Mouse (Mus musculus): ENCODE results near the gene Rccd1. TPM values are rescaled to one million over a fixed set of nuclear protein-coding genes. Genes with fewer than 3 reads are reported as not detected.

Gene Rccd1
- polyA plus RNA-seq, 1 experiment from 2014 or later: 11.6 TPM

DNA sequence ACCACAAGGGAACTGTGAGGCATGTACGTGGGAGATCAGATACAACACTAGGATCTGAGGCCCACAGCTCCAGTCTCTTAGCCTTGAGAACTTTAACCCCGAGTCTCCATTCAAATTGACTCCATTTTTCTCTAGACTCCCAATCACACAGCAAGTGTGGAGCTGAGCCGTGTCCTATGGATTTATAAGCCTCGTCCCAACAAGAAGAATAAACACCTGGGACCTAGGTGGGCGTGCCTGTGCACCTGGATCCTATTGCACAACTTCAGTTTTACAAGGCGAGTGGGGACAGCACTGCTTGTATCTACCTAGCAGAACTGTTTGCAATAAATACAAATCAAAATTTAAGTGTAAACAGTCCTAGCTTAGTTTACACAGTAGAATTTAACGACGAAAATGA lies 918 bp downstream of the Rccd1 start:
- Histone ChIP-seq H3K9me3 (ENCODE audit: control insufficient read depth, low read length) (no peaks in the 10 kb centered on the region), H3K4me2 (replicated peaks) (peak overlapping the region; percentile 65), H3K27ac (no peak overlapping the region; the same call in 1 of the 2 replicates), H3K36me3 (replicated peaks; ENCODE audit: control insufficient read depth, insufficient read depth) (peaks cover 55% of the 10 kb centered on the region), H3K9ac (peak overlapping the region; percentile 59), H3K27me3 (ENCODE audit: control insufficient read depth, insufficient read depth, low read length) (no peaks in the 10 kb centered on the region), H3K4me1 (replicated peaks; ENCODE audit: control insufficient read depth, insufficient read depth, low read length) (peaks cover 12% of the 10 kb centered on the region), H3K4me3 (replicated peaks; ENCODE audit: low read length) (peak overlapping the region; percentile 46)
- DNase-seq (ENCODE audit: low spot score) (no peak), ATAC-seq (ENCODE audit: low FRiP score) (no peak)
- WGBS: 24% methylated on average over 8 of the region's 8 CpGs

DNA sequence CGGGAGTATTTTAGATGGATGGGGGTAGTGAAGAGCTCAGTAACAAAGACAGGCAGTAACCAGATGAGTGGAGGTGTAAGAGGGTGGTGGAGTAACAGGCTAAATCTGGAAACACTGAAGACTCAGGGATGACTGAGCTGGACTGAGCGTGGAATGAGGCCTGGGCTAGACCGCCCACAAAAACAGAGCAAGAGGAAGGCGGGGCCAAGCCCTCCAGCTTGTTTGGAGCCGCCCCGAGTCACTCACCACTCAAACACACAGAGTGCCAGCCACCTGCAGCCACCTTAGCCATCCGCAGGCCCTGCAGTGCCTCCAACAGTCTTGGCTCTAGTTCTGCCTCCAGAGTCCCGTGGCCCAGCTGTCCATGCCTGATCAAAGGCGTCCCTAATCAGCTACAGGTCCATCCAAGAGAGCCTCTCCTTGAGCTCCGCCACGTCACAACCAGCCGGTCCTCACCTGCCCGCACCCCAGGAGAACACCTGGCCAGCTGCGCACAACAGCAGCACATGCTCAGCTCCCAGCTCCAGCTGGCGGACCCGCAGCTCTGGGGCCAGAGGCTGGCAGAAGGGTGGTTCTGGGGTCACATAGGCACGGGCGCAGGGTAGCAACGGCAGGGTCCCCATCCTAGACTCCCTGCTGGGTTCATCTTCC lies 4.3 kb downstream of the Rccd1 start:
- H3K4me1 ChIP-seq (replicated peaks; ENCODE audit: control insufficient read depth, insufficient read depth, low read length): peaks cover 12% of the 10 kb centered on the region
- no peaks in the 10 kb centered on the region for H3K9me3 ChIP-seq (ENCODE audit: control insufficient read depth, low read length)
- H3K9ac ChIP-seq: no peak overlapping the region
- WGBS: 86% methylated on average over 19 of the region's 19 CpGs
- H3K27me3 ChIP-seq (ENCODE audit: control insufficient read depth, insufficient read depth, low read length): no peaks in the 10 kb centered on the region
- no peak overlapping the region for H3K4me2 ChIP-seq (replicated peaks)
- ATAC-seq (ENCODE audit: low FRiP score) (no peak), DNase-seq (ENCODE audit: low spot score) (no peak)
- H3K36me3 ChIP-seq (replicated peaks; ENCODE audit: control insufficient read depth, insufficient read depth): peaks cover 43% of the 10 kb centered on the region
- no peak overlapping the region for H3K27ac ChIP-seq
- H3K4me3 ChIP-seq (replicated peaks; ENCODE audit: low read length): no peak overlapping the region

DNA sequence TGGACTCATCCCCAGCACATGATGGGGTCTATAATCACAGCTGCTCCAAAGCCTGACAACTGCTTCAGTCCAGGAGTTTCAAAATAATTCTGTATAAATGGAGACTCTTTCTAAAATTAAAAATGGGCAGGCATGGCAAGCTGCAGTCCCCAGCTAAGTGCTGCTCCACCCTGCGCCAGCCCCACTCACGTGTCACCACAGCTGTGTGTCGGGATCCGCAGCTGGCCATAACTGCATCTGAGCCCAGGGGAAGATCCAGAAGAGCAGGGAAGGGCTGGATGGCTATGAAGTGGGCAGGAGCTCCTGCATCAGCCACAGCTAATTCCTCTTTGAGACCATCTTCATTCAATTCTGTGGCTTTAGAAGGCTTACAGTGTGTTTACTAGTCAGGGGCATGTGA lies 5.6 kb downstream of the Rccd1 start:
- Histone ChIP-seq H3K9me3 (ENCODE audit: control insufficient read depth, low read length) (no peaks in the 10 kb centered on the region), H3K4me3 (replicated peaks; ENCODE audit: low read length) (no peak overlapping the region), H3K27me3 (ENCODE audit: control insufficient read depth, insufficient read depth, low read length) (no peaks in the 10 kb centered on the region), H3K4me2 (replicated peaks) (no peak overlapping the region), H3K9ac (no peak overlapping the region), H3K27ac (no peak overlapping the region), H3K36me3 (replicated peaks; ENCODE audit: control insufficient read depth, insufficient read depth) (peaks cover 53% of the 10 kb centered on the region), H3K4me1 (replicated peaks; ENCODE audit: control insufficient read depth, insufficient read depth, low read length) (peaks cover 12% of the 10 kb centered on the region)
- DNase-seq (ENCODE audit: low spot score) (no peak), ATAC-seq (ENCODE audit: low FRiP score) (no peak)
- 89% methylated on average over 4 of the region's 4 CpGs for WGBS

GRCm38 (mm10) chr7:80317439-80318115 lies 6.7 kb downstream of the Rccd1 start:
- no peak overlapping the region for H3K4me3 ChIP-seq (replicated peaks; ENCODE audit: low read length)
- peaks cover 63% of the 10 kb centered on the region for H3K36me3 ChIP-seq (replicated peaks; ENCODE audit: control insufficient read depth, insufficient read depth)
- H3K9ac ChIP-seq: no peak overlapping the region
- H3K9me3 ChIP-seq (ENCODE audit: control insufficient read depth, low read length): no peaks in the 10 kb centered on the region
- no peak overlapping the region for H3K4me2 ChIP-seq (replicated peaks)
- DNase-seq (ENCODE audit: low spot score): no peak
- whole genome bisulfite sequencing: 74% methylated on average over 1 of the region's 1 CpGs
- no peak for ATAC-seq (ENCODE audit: low FRiP score)
- H3K4me1 ChIP-seq (replicated peaks; ENCODE audit: control insufficient read depth, insufficient read depth, low read length): 0 out of 2 replicates have a peak, but pooled peaks cover 3% of the 10 kb centered on the region
- no peak overlapping the region for H3K27ac ChIP-seq
- H3K27me3 ChIP-seq (ENCODE audit: control insufficient read depth, insufficient read depth, low read length): no peaks in the 10 kb centered on the region

DNA sequence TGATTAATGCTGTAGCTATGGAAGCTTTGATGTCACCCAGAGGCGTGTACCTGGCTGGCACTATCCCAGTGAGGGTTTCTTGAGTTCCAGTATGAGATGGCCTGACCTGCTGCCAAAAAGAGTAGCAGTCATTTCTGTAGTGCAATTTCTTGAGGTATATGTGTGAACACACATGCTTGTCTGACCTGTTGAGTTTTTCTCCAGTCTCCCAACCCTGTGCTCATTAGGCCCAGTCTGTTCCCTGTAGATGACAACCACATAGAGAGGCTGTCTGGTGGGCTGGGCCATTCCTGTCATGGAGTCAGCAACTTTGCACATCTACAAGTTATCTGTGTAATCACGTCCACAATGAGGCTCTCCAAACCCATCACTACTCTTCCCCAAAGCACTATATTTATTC lies 8.5 kb downstream of the Rccd1 start:
- Histone ChIP-seq H3K4me2 (replicated peaks) (no peak overlapping the region), H3K9ac (no peak overlapping the region), H3K27me3 (ENCODE audit: control insufficient read depth, insufficient read depth, low read length) (no peaks in the 10 kb centered on the region), H3K4me3 (replicated peaks; ENCODE audit: low read length) (no peak overlapping the region), H3K4me1 (replicated peaks; ENCODE audit: control insufficient read depth, insufficient read depth, low read length) (no peaks in the 10 kb centered on the region), H3K27ac (no peak overlapping the region), H3K9me3 (ENCODE audit: control insufficient read depth, low read length) (no peaks in the 10 kb centered on the region), H3K36me3 (replicated peaks; ENCODE audit: control insufficient read depth, insufficient read depth) (peaks cover 73% of the 10 kb centered on the region)
- no peak for ATAC-seq (ENCODE audit: low FRiP score)
- DNase-seq (ENCODE audit: low spot score): no peak
- WGBS: 92% methylated on average over 2 of the region's 2 CpGs

GRCm38 (mm10) chr7:80310771-80311170 lies 13.5 kb downstream of the Rccd1 start:
- ATAC-seq (ENCODE audit: low FRiP score) (no peak), DNase-seq (ENCODE audit: low spot score) (no peak)
- Histone ChIP-seq H3K9ac (no peak overlapping the region), H3K4me2 (replicated peaks) (no peak overlapping the region), H3K27ac (no peak overlapping the region), H3K4me3 (replicated peaks; ENCODE audit: low read length) (no peak overlapping the region), H3K36me3 (replicated peaks; ENCODE audit: control insufficient read depth, insufficient read depth) (peaks cover 50% of the 10 kb centered on the region), H3K9me3 (ENCODE audit: control insufficient read depth, low read length) (no peaks in the 10 kb centered on the region), H3K4me1 (replicated peaks; ENCODE audit: control insufficient read depth, insufficient read depth, low read length) (no peaks in the 10 kb centered on the region), H3K27me3 (ENCODE audit: control insufficient read depth, insufficient read depth, low read length) (no peaks in the 10 kb centered on the region)
- 92% methylated on average over 7 of the region's 7 CpGs for WGBS

- Histone ChIP-seq H3K9me3 (ENCODE audit: control insufficient read depth, low read length) (no peaks in the 10 kb centered on the region), H3K4me2 (replicated peaks) (no peak overlapping the region), H3K4me1 (replicated peaks; ENCODE audit: control insufficient read depth, insufficient read depth, low read length) (no peaks in the 10 kb centered on the region), H3K36me3 (replicated peaks; ENCODE audit: control insufficient read depth, insufficient read depth) (peaks cover 38% of the 10 kb centered on the region), H3K4me3 (replicated peaks; ENCODE audit: low read length) (no peak overlapping the region), H3K9ac (no peak overlapping the region), H3K27ac (no peak overlapping the region), H3K27me3 (ENCODE audit: control insufficient read depth, insufficient read depth, low read length) (no peaks in the 10 kb centered on the region)
- ATAC-seq (ENCODE audit: low FRiP score) (no peak), DNase-seq (ENCODE audit: low spot score) (no peak)
- WGBS: 88% methylated on average over 3 of the region's 3 CpGs
Measured at GRCm38 (mm10) chr7:80307766-80308165, 16.5 kb downstream of the Rccd1 start.

DNA sequence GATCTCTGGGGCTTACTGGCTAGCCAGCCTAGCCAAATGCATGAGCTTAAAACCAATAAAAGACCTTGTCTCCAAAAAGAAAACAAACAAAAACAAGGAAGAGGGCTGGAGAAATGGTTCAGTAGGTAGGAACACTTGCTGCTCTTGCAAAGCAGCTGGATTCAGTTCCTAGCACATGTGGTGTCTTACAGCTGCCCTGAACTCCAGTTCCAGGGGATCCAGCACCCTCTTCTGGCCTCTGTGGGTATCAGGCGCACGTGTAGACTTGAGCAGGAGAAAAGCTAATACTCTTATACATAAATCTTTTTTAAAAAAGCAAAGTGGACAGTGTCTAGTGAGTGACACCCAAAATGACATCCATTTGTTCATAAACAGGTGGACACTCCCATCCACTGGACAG lies 22.7 kb downstream of the Rccd1 start:
- no peak overlapping the region for H3K4me3 ChIP-seq (replicated peaks; ENCODE audit: low read length)
- no peak overlapping the region for H3K4me2 ChIP-seq (replicated peaks)
- DNase-seq (ENCODE audit: low spot score) (no peak), ATAC-seq (ENCODE audit: low FRiP score) (no peak)
- H3K9ac ChIP-seq: no peak overlapping the region
- 89% methylated on average over 2 of the region's 2 CpGs for WGBS
- no peaks in the 10 kb centered on the region for H3K9me3 ChIP-seq (ENCODE audit: control insufficient read depth, low read length)
- peaks cover 28% of the 10 kb centered on the region for H3K36me3 ChIP-seq (replicated peaks; ENCODE audit: control insufficient read depth, insufficient read depth)
- H3K4me1 ChIP-seq (replicated peaks; ENCODE audit: control insufficient read depth, insufficient read depth, low read length): no peaks in the 10 kb centered on the region
- H3K27me3 ChIP-seq (ENCODE audit: control insufficient read depth, insufficient read depth, low read length): no peaks in the 10 kb centered on the region
- H3K27ac ChIP-seq: no peak overlapping the region

DNA sequence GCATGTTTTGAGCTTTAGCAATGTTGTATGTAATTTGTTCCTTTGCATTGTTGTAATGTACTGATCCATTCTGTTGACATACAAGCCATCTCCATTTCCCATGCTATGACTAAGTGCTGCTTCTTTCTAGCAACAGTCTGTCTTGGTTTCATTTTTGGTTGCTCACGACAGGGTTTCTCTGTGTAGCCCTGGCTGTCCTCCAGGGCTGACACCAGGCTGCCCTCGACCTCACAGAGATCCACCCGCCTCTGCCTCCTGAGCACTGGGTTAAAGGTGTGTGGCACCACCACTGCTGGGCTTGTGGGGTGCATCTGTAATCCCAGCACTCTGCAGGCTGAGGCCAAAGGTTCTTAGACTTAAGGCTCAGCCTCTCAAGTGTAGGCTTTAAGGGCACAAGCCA lies 24.7 kb downstream of the Rccd1 start:
- no peak overlapping the region for H3K4me2 ChIP-seq (replicated peaks)
- no peaks in the 10 kb centered on the region for H3K9me3 ChIP-seq (ENCODE audit: control insufficient read depth, low read length)
- H3K4me1 ChIP-seq (replicated peaks; ENCODE audit: control insufficient read depth, insufficient read depth, low read length): 0 out of 2 replicates have a peak, but pooled peaks cover 7% of the 10 kb centered on the region
- no peak overlapping the region for H3K27ac ChIP-seq
- 97% methylated on average over 3 of the region's 3 CpGs for WGBS
- H3K9ac ChIP-seq: no peak overlapping the region
- H3K4me3 ChIP-seq (replicated peaks; ENCODE audit: low read length): no peak overlapping the region
- ATAC-seq (ENCODE audit: low FRiP score): no peak
- DNase-seq (ENCODE audit: low spot score): no peak
- H3K27me3 ChIP-seq (ENCODE audit: control insufficient read depth, insufficient read depth, low read length): no peaks in the 10 kb centered on the region
- H3K36me3 ChIP-seq (replicated peaks; ENCODE audit: control insufficient read depth, insufficient read depth): peaks cover 23% of the 10 kb centered on the region
